Mouse (Mus musculus) left cerebral cortex, postnatal 36 days (tissue): ENCODE results near the gene Rpl28. TPM values are rescaled to one million over a fixed set of nuclear protein-coding genes. Genes with fewer than 3 reads are reported as not detected.
A peak's percentile ranks its signal among the peaks of the same experiment; 100 is the strongest.

ENCODE experiments used
- DNase-seq, 2 experiments: peaks; one replicate each; pipeline ENCODE4 v3.0.0; 2021 to 2022; ENCODE audit warnings: low spot score in 2 of 2, mixed read lengths in 1 of 2
- intact Hi-C: fragments of 180-260 bp; cut with DNase I; formaldehyde crosslinking; loops from one replicate; pipeline ENCODE4 v1.15.1; 2025
- total RNA-seq, 2 experiments: library from RNA; stranded (reverse); gene quantifications; 2 replicates each; pipeline ENCODE4 v1.2.3; 2021

Rpl28 gene
- total RNA-seq, 2 experiments from 2014 or later = 416 to 455 TPM

- intact Hi-C loops = no loop called here
- no peak for DNase-seq
These were observed 29.7 kb downstream of the Rpl28 start for GRCm38 (mm10) chr7:4822162-4822907.

DNA sequence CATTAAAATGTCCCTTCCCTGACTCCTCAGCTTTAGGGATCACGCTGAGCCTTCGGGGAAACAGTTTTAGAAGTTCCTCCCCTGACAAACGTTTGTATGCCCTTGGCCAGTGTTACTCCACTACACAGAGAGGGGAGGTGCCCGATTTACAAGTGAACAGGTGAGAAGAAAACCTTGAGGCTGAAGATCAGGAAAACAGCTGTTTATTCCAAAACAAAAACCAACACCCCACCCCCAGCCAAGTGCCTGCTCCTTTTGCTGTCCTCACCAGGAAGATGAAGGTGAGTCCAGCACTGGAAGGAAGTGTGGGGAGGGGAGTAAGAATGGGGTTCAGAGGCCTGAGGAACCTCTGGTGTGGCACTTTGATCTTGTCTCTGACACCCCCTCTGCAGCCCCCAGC lies 32.7 kb downstream of the Rpl28 start:
- DNase-seq = no peak
- intact Hi-C loops = no loop called here

DNA sequence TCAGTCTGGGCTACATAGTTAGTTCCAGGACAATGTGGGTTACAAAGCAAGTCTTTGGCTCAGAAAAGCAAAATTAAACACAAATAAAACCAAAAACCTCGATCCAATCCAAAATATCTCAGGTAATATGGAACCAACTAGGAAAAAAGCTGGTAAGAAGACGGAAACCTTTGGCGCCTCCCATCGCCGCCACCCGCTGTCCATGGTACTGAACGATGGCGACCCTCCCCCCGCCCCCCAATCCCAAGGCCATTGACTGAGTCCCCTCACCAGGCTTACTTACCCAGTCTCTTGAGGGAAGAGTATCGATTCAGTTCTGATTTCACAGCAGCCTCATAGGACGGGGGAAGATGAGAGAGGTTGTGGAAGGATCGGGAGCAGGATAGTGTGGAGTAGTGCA lies 37.8 kb downstream of the Rpl28 start:
- intact Hi-C loops = no loop called here
- no peak for DNase-seq

DNA sequence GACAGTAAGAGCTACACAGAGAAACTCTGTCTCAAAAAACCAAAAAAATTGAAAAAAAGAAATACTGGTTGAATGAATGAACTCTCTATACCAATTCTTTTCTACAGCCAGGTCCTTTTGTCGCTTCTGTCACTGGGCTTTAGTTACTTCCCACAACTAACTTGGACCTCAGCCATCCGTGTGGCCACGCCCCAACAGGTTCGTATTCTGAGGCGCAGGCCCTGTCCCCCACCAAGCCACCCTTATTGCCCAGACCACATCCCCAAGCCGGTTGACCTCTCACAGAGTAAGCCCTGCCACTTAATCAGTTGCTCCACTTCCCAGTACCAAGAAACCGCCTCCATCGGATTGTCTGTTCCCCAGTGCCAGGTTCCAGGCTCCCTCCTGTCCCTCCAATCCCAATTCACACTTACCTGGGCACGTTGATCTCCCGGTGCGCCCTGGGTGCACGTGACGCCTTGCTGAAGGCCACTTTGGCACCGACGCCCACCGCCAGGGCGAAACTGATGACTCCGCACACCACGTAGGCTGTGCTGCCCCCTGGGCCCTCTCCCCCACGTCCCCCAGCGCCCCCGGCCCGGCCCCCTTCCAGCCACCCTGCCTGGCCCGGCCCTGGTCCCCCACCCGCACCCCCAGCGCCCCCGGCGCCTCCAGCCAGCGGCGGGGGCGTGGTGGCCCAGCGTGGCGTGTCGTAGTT lies 43.1 kb downstream of the Rpl28 start:
- no peak for DNase-seq
- intact Hi-C loops = no loop called here

GRCm38 (mm10) chr7:4836351-4836792 lies 43.7 kb downstream of the Rpl28 start:
- peak; percentile 49 to 55 for DNase-seq
- intact Hi-C loops = no loop called here

DNA sequence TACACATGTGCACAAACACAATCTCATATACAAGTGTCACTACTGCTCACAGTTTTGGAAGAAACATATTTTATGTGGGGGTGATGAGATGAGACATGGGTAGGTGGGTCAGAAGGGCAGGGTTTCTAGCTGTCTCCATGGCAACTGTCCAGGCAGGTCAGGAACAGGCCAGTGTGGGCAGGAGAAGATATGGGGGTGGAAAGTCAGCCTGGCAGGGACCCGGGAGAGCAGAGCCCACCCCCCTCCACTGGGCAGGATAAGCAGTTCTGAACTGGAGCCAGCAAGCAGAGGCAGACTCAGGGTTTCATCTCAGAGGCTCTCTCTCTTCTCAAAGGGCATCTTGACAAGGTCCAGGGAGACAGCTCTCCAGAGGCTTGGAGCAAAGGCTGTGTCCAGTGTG lies 45.0 kb downstream of the Rpl28 start:
- DNase-seq = no peak
- intact Hi-C loops = no loop called here

DNA sequence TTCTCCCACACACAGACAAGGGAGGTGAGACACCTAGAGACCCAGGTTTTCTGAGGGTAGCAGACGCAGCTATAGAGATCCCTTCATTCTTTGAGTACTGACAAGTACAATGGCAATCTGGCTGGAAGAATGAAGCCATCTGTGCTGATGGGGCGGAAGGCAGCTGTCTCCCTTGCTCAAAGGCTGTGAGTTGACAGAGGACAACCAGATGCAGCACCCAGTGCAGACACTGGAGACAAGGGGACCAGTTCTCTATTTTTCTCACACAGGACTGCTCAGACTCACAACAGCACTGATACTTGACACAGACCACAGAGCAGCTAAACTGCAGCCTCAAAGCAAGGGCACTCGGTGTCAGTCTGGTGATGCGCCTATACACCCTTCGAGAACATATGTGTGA lies 49.4 kb downstream of the Rpl28 start:
- DNase-seq = peak; percentile 51 to 61
- intact Hi-C loops = loop anchor here (5.0 kb wide), 2 partner anchors 60 to 80 kb away; partner anchors contain the start of gene Nat14

DNA sequence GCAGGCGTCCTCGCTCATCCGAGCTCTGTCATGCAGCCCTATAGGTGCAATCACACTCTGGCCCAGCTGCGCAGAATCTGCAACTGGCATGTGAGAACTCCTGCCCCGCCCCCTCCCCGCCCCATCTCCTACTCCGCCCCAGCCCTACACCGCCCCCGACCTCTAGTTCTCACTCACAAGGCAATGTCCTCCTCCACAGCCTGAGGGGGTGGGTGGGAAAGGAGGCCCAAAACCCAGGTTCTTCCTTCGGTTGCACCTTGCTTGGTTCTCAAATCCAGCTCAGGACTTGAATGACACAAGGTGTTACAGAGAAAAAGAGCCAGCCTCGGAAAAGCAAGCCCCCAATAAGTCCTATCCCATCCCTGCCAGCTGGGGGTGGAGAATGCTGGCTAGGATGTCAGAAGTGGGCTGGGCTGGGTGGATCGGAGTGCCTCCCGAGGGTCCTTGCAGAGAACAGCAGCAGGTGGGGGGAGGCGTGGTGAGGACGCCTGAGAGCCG lies 50.0 kb downstream of the Rpl28 start:
- DNase-seq = peak; percentile 51 to 65
- intact Hi-C loops = loop anchor here (5.0 kb wide), 2 partner anchors 60 to 80 kb away; partner anchors contain the start of gene Nat14

DNA sequence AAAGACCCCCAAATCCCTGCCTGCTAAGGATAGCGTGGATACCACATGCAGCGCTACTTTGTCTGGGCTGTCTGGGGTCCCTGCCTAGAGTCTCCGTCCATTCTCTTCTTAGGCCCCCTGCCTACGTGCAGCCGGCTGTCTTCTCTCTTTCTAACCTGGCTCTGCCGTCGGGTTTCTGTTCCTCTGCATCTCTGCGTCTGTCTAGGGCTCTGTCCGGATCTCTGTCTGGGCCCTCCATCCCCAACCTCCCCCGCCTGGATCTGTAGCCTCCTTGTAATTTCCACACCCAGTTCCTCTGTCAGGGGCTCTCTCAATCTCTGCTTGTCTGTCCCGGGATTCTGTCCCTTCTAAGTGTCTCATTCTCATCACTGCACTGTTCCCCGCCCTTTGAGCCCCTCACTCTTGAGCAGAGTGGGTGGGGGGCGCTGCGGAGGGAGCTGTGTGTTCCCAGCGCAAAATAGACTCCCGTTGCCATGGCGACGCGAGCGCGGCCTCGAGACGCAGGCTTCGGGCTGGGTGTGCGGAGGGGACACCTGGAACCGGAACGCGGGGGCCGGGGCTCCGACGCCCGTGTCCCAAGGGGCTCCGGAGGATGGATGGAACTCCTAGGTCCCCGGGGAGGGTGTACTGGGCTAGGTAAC lies 51.0 kb downstream of the Rpl28 start:
- DNase-seq = peak; percentile 86 to 87
- intact Hi-C loops = loop anchor here (2.0 to 5.0 kb wide), 3 partner anchors 21 to 79 kb away; partner anchors contain the start of gene Nat14

GRCm38 (mm10) chr7:4844245-4844916 lies 51.7 kb downstream of the Rpl28 start, which contains the start of gene Shisa7:
TSS of gene Shisa7 (minus strand) at chr7:4844696.
- DNase-seq = no peak
- intact Hi-C loops = loop anchor here (2.0 to 5.0 kb wide), 3 partner anchors 20 to 78 kb away; partner anchors contain the start of gene Nat14

Other genes with a start within 250 kb of the Rpl28 start
- gene Syt5, start 245.3 kb upstream of the Rpl28 start, total RNA-seq = 100 to 1,000 TPM; 263 to 298 TPM
- under 1 TPM; 0.84 to 0.95 TPM for gene Ptprh, start 188.8 kb upstream of the Rpl28 start, total RNA-seq
- gene Tmem86b, start 161.5 kb upstream of the Rpl28 start, total RNA-seq = 10 to 100 TPM; 10.0 to 16.8 TPM
- 100 to 1,000 TPM; 138 to 145 TPM for gene Ppp6r1, start 133.9 kb upstream of the Rpl28 start, total RNA-seq
- 100 to 1,000 TPM; 100 to 106 TPM for gene Hspbp1, start 107.8 kb upstream of the Rpl28 start, total RNA-seq
- 100 to 1,000 TPM; 398 to 475 TPM for gene Brsk1, start 102.3 kb upstream of the Rpl28 start, total RNA-seq
- gene Tmem150b, start 67.6 kb upstream of the Rpl28 start, total RNA-seq = not detected
- 10 to 100 TPM; 18.9 to 35.8 TPM for gene Kmt5c, start 52.8 kb upstream of the Rpl28 start, total RNA-seq
- gene Cox6b2, start 39.8 kb upstream of the Rpl28 start, total RNA-seq = 1 to 10 TPM; 4.8 to 5.5 TPM
- gene Fam71e2, start 21.6 kb upstream of the Rpl28 start, total RNA-seq = not detected
- under 1 TPM; 0.43 to 0.59 TPM for gene Il11, start 10.0 kb upstream of the Rpl28 start, total RNA-seq
- not detected for gene Tmem190, start 9.9 kb upstream of the Rpl28 start, total RNA-seq
- 1 to 10 TPM; 2.7 to 3.7 TPM for gene Tmem238, start 3.2 kb upstream of the Rpl28 start, total RNA-seq
- 100 to 1,000 TPM in 1 of 2 experiments, 10 to 100 TPM in 1; 98.6 to 117 TPM for gene Ube2s, start 19.7 kb downstream of the Rpl28 start, total RNA-seq
- gene Shisa7, start 51.8 kb downstream of the Rpl28 start, total RNA-seq = 100 to 1,000 TPM in 1 of 2 experiments, 10 to 100 TPM in 1; 95.1 to 151 TPM
- gene Isoc2b, start 77.4 kb downstream of the Rpl28 start, total RNA-seq = 1 to 10 TPM; 6.0 to 8.6 TPM
- 10 to 100 TPM; 10.3 to 13.5 TPM for gene Isoc2a, start 84.3 kb downstream of the Rpl28 start, total RNA-seq
- under 1 TPM in 1 of 2 experiments, not detected in 1; 0.32 TPM for gene Gm36210, start 113.6 kb downstream of the Rpl28 start, total RNA-seq
- 10 to 100 TPM; 14.0 to 17.0 TPM for gene Zfp628, start 122.3 kb downstream of the Rpl28 start, total RNA-seq
- 100 to 1,000 TPM; 103 to 106 TPM for gene Nat14, start 129.2 kb downstream of the Rpl28 start, total RNA-seq
- gene Ssc5d, start 132.9 kb downstream of the Rpl28 start, total RNA-seq = 1 to 10 TPM in 1 of 2 experiments, under 1 TPM in 1; 0.84 to 3.6 TPM
- under 1 TPM in 1 of 2 experiments, not detected in 1; 0.15 TPM for gene Sbk2, start 171.5 kb downstream of the Rpl28 start, total RNA-seq
- under 1 TPM; 0.44 to 0.86 TPM for gene Sbk3, start 178.3 kb downstream of the Rpl28 start, total RNA-seq
- 10 to 100 TPM; 30.9 to 31.3 TPM for gene Zfp579, start 203.3 kb downstream of the Rpl28 start, total RNA-seq
- gene Zfp524, start 221.5 kb downstream of the Rpl28 start, total RNA-seq = 1 to 10 TPM; 6.7 to 7.0 TPM
- gene Fiz1, start 221.8 kb downstream of the Rpl28 start, total RNA-seq = 10 to 100 TPM; 22.2 to 32.9 TPM
- not detected for gene Gm44973, start 222.6 kb downstream of the Rpl28 start, total RNA-seq
- gene Zfp865, start 227.5 kb downstream of the Rpl28 start, total RNA-seq = 10 to 100 TPM; 32.7 to 42.3 TPM
- 10 to 100 TPM; 60.6 to 60.9 TPM for gene Ccdc106, start 227.7 kb downstream of the Rpl28 start, total RNA-seq
- 1 to 10 TPM in 1 of 2 experiments, not detected in 1; 1.1 TPM for gene 4632433K11Rik, start 241.2 kb downstream of the Rpl28 start, total RNA-seq
- gene Zfp784, start 245.6 kb downstream of the Rpl28 start, total RNA-seq = 1 to 10 TPM; 5.3 to 5.7 TPM